Mouse (Mus musculus) heart, postnatal 4 days (tissue): ENCODE data around the gene D130043K22Rik. TPM values are rescaled to one million over a fixed set of nuclear protein-coding genes. Genes with fewer than 3 reads are reported as not detected.

ENCODE experiments used
- DNase-seq: peaks from one replicate; pipeline ENCODE4 v3.0.0; 2021
- total RNA-seq, 2 experiments: library from RNA; stranded (reverse); gene quantifications; 2 replicates each; pipeline ENCODE4 v1.2.3; 2021

Gene D130043K22Rik
- total RNA-seq, 2 experiments from 2014 or later: 0.05 TPM; not detected in 1

- DNase-seq: peak; percentile 22
Observed at GRCm38 (mm10) chr13:24903412-24903811, 58.5 kb downstream of the D130043K22Rik start.

GRCm38 (mm10) chr13:24905422-24905821 lies 60.5 kb downstream of the D130043K22Rik start:
- no peak for DNase-seq

- DNase-seq: no peak
Observed at GRCm38 (mm10) chr13:24906831-24907570, 62.1 kb downstream of the D130043K22Rik start.

- no peak for DNase-seq
Observed at GRCm38 (mm10) chr13:24909112-24909511, 64.2 kb downstream of the D130043K22Rik start.

GRCm38 (mm10) chr13:24913576-24913975 lies 68.6 kb downstream of the D130043K22Rik start:
- DNase-seq: no peak

- DNase-seq: no peak
Observed at GRCm38 (mm10) chr13:24914915-24915314, 70.0 kb downstream of the D130043K22Rik start.

- DNase-seq: no peak
Observed at GRCm38 (mm10) chr13:24915831-24916230, 70.9 kb downstream of the D130043K22Rik start.

GRCm38 (mm10) chr13:24920333-24920977 lies 75.5 kb downstream of the D130043K22Rik start:
- peak; percentile 69 for DNase-seq

- no peak for DNase-seq
Observed at GRCm38 (mm10) chr13:24921281-24921680, 76.3 kb downstream of the D130043K22Rik start.

GRCm38 (mm10) chr13:24923991-24924390 lies 79.1 kb downstream of the D130043K22Rik start:
- DNase-seq: no peak

GRCm38 (mm10) chr13:24930591-24930990 lies 85.7 kb downstream of the D130043K22Rik start:
- DNase-seq: no peak

- DNase-seq: no peak
Observed at GRCm38 (mm10) chr13:24933199-24933598, 88.3 kb downstream of the D130043K22Rik start.

GRCm38 (mm10) chr13:24936772-24937107 lies 91.8 kb downstream of the D130043K22Rik start:
- DNase-seq: no peak

GRCm38 (mm10) chr13:24937108-24937838 lies 92.3 kb downstream of the D130043K22Rik start, which contains the start of gene Aldh5a1:
Gene Aldh5a1 (minus strand): TSS chr13:24937661.
- peak; percentile 83 for DNase-seq

GRCm38 (mm10) chr13:24937839-24938166 lies 92.9 kb downstream of the D130043K22Rik start:
- no peak for DNase-seq

GRCm38 (mm10) chr13:24938683-24939082 lies 93.7 kb downstream of the D130043K22Rik start:
- peak; percentile 80 for DNase-seq

- no peak for DNase-seq
Observed at GRCm38 (mm10) chr13:24939472-24939871, 94.5 kb downstream of the D130043K22Rik start.

- no peak for DNase-seq
Observed at GRCm38 (mm10) chr13:24942512-24943282, 97.8 kb downstream of the D130043K22Rik start, which contains the start of gene Gpld1. Gene Gpld1 (plus strand): TSS chr13:24943152.

- DNase-seq: no peak
Observed at GRCm38 (mm10) chr13:24943303-24943702, 98.4 kb downstream of the D130043K22Rik start.

GRCm38 (mm10) chr13:24945567-24945966 lies 100.6 kb downstream of the D130043K22Rik start:
- DNase-seq: no peak

GRCm38 (mm10) chr13:24947158-24947557 lies 102.2 kb downstream of the D130043K22Rik start:
- no peak for DNase-seq

- no peak for DNase-seq
Observed at GRCm38 (mm10) chr13:24948870-24949269, 103.9 kb downstream of the D130043K22Rik start.
